Mouse (Mus musculus) small intestine, adult 2 months (tissue): Measurements from ENCODE around the gene S100a2. TPM values are rescaled to one million over a fixed set of nuclear protein-coding genes. Genes with fewer than 3 reads are reported as not detected.

Source experiments
- H3K27ac ChIP-seq: fragments of 200-500 bp; 2 replicates; pipeline ENCODE4 v1.5.1; 2012; ENCODE audit warnings: low read depth, low read length, control low read depth, inconsistent platforms; ENCODE audit not compliant: insufficient read depth
- H3K27me3 ChIP-seq: fragments of 200-500 bp; 2 replicates; pipeline ENCODE4 v1.6.1; 2012; ENCODE audit warnings: mild to moderate bottlenecking, moderate library complexity, low read length, inconsistent platforms; ENCODE audit not compliant: control insufficient read depth, insufficient read depth
- H3K36me3 ChIP-seq: fragments of 200-500 bp; 2 replicates; pipeline ENCODE4 v1.6.1; 2012; ENCODE audit warnings: mild to moderate bottlenecking, low read length, control low read depth, inconsistent platforms; ENCODE audit not compliant: control insufficient read depth, insufficient read depth
- H3K4me1 ChIP-seq: fragments of 200-500 bp; 2 replicates; pipeline ENCODE4 v1.6.1; 2012; ENCODE audit warnings: low read length, inconsistent platforms, mixed read lengths; ENCODE audit not compliant: control insufficient read depth, insufficient read depth, insufficient read length
- H3K4me3 ChIP-seq: fragments of 200-500 bp; 2 replicates; pipeline ENCODE4 v1.5.1; 2012; ENCODE audit warnings: low read depth, mild to moderate bottlenecking, control low read depth, inconsistent platforms, low read length, moderate library complexity
- CTCF ChIP-seq: fragments of 200-500 bp; IDR thresholded peaks from 2 replicates; pipeline ENCODE4 v1.5.1; 2012; ENCODE audit warnings: low read depth, mild to moderate bottlenecking, control low read depth, inconsistent platforms, low read length, moderate library complexity, mixed read lengths; ENCODE audit not compliant: insufficient replicate concordance, insufficient read length; ENCODE audit errors: extremely low read depth
- POLR2A ChIP-seq: fragments of 200-500 bp; IDR thresholded peaks from 2 replicates; pipeline ENCODE4 v1.6.1; 2012; ENCODE audit warnings: low read depth, mild to moderate bottlenecking, control low read depth, inconsistent platforms, low read length, moderate library complexity
- WGBS: fragments of 180-500 bp; shearing (Covaris S2); methylation state at CpG from one replicate; pipeline ENCODE4 v1.1.7; 2018; 5-methylcytosine and 5-hydroxymethylcytosine counted together
- polyA plus RNA-seq: library from polyadenylated mRNA; depleted of rRNA; stranded (reverse); fragments of >200 nt; gene quantifications from 2 replicates; pipeline ENCODE4 v1.2.3, GENCODE M21; 2012; rRNA removed

S100a2 gene
- polyA plus RNA-seq, 1 experiment: not detected

GRCm38 (mm10) chr3:90640981-90641380 is 50.9 kb downstream of the S100a2 start:
- no peaks in the 10 kb centered on the region for H3K4me1 ChIP-seq
- TF ChIP-seq POLR2A: no peak
- no peak for TF ChIP-seq CTCF
- no peaks in the 10 kb centered on the region for H3K36me3 ChIP-seq
- no peak overlapping the region for H3K4me3 ChIP-seq
- WGBS: 81% methylated on average over 7 of the region's 7 CpGs
- H3K27ac ChIP-seq: no peak overlapping the region
- no peaks in the 10 kb centered on the region for H3K27me3 ChIP-seq

Other genes with a start within 250 kb of the S100a2 start
- gene Slc27a3, start 200.3 kb upstream of the S100a2 start, polyA plus RNA-seq: 3.7 and 5.9 TPM in 2 replicates
- gene Ints3, start 156.6 kb upstream of the S100a2 start, polyA plus RNA-seq: 13.6 and 22.4 TPM in 2 replicates
- gene Npr1, start 124.4 kb upstream of the S100a2 start, polyA plus RNA-seq: 5.1 and 5.9 TPM in 2 replicates
- 4.3 and 5.9 TPM in 2 replicates for gene Ilf2, start 114.1 kb upstream of the S100a2 start, polyA plus RNA-seq
- gene Snapin, start 99.2 kb upstream of the S100a2 start, polyA plus RNA-seq: 3.4 and 7.1 TPM in 2 replicates
- 14.3 and 22.3 TPM in 2 replicates for gene Chtop, start 80.7 kb upstream of the S100a2 start, polyA plus RNA-seq
- gene S100a1, start 75.9 kb upstream of the S100a2 start, polyA plus RNA-seq: 20.2 and 26.8 TPM in 2 replicates
- gene S100a13, start 75.8 kb upstream of the S100a2 start, polyA plus RNA-seq: 8.5 and 9.7 TPM in 2 replicates
- gene S100a14, start 63.4 kb upstream of the S100a2 start, polyA plus RNA-seq: 1.3 and 2.8 TPM in 2 replicates
- gene S100a16, start 53.0 kb upstream of the S100a2 start, polyA plus RNA-seq: 44.9 and 65.1 TPM in 2 replicates
- gene S100a3, start 29.7 kb upstream of the S100a2 start, polyA plus RNA-seq: not detected in 2 replicates
- not detected in 2 replicates for gene Gm42674, start 11.7 kb downstream of the S100a2 start, polyA plus RNA-seq
- 1.8 and 3.7 TPM in 2 replicates for gene S100a4, start 13.5 kb downstream of the S100a2 start, polyA plus RNA-seq
- not detected in 2 replicates for gene S100a5, start 18.3 kb downstream of the S100a2 start, polyA plus RNA-seq
- gene S100a6, start 22.6 kb downstream of the S100a2 start, polyA plus RNA-seq: 234 and 369 TPM in 2 replicates
- gene S100a7a, start 63.8 kb downstream of the S100a2 start, polyA plus RNA-seq: 0.11 TPM in 1 of 2 replicates, not detected in the other
- gene S100a8, start 78.7 kb downstream of the S100a2 start, polyA plus RNA-seq: 0.29 TPM in 1 of 2 replicates, not detected in the other
- gene S100a9, start 105.5 kb downstream of the S100a2 start, polyA plus RNA-seq: 0.44 TPM in 1 of 2 replicates, not detected in the other
- not detected in 2 replicates for gene Pglyrp4, start 136.7 kb downstream of the S100a2 start, polyA plus RNA-seq
- not detected in 2 replicates for gene Gm5849, start 187.6 kb downstream of the S100a2 start, polyA plus RNA-seq